Mouse (Mus musculus): ENCODE results near the gene Zfp62.

DNA sequence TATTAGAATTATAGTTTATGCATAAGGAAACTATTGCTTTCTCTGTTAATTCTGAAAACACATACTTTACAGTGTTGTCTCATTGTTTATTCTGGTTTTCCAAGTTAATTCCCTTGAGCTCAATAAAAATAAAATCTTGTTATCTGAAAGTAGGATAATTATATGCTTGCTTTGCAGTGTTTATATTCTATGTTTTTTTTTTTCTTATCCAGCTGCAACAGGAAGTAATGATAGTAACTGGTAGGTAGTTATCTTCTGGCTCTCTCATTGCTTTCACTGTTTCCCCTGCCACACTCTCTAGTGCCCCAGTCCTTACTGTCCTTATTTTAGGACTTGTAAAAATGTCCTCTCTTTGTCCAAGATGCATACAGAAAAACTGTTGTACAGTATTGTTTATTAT, 2.4 kb upstream of the Zfp62 start:
- TF ChIP-seq CTCF (IDR thresholded peaks at IDR 0.05; ENCODE audit: low read depth): no peak
- no peak for TF ChIP-seq EP300 (IDR thresholded peaks at IDR 0.05; ENCODE audit: low read depth)

All from heart, postnatal 0 days (tissue).